Mouse (Mus musculus): Measurements from ENCODE around the gene Ccdc82. TPM values are rescaled to one million over a fixed set of nuclear protein-coding genes. Genes with fewer than 3 reads are reported as not detected.

Ccdc82 gene
- polyA plus RNA-seq (2014; fragmentation: Illumina TruSeq; extraction: RNeasy Lipid Tissue Mini Kit (QIAGEN cat#74804); ENCODE audit: low read depth, low replicate concordance) = 8.1 TPM

DNA sequence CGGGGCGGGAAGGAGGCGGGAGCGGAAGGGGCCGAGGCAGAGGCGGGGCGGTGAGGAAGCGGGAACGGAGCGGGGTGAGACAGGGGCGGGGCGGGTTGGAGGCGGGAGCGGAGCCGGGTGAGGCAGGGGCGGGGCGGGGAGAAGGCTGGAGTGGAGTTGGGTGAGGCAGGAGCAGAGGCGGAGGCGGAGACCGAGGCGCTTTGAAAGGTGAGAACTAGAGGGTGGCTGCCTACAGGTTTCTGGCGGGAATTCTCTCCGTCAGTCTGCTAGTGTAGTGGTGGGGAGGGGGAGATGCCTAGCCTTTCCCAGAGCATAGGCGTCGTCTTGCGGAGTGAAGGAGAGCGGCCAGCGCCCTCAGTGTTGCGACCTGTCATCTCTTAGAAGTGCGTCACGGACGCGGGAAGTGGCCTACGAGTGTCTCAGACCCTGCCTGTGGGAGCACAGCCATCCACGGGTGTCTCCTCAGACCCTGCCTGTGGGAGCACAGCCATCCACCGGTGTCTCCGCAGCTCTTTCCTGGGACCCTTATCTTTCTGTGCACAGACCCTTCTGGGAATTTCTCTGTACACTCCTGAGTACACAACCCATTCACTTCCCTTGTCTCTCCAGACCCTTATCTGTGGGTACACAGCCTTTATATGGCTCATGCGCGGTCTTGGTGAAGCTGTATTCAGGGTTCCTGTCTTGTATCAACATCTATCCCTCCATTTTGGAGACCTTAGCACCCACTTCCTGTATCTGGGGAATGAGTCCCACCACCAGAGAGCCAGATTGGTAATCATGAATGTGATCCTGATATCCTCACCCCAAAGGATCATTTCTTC is at the start of gene Ccdc82:
Ccdc82 (plus strand) TSS at position 141 of the 824 bp plus-strand sequence.

DNA sequence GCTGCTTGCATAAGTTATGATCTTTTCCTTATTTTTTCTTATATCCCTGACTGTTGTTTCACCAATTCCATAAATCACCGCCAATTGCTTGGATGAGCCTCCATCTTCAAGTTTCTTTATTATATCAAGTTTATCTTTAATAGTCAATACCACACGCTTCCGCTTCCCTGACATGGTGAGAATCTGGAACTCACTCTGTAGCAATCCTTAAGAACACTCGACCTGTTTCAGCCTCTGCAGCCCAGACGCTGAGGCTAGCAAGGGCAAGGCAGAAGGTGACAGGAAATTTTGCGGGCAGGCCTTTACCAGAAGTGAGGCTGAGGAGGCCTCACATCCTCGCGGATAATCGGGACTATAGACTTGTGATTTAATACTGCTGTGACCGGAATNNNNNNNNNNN is 1.3 kb upstream of the Ccdc82 start, which contains the start of gene Jrkl:
Jrkl (minus strand) TSS at position 349 of the 400 bp plus-strand sequence.

GRCm38 (mm10) chr9:13297668-13298512 is 51.1 kb downstream of the Ccdc82 start, which contains the start of gene Maml2:
Gene Maml2, plus strand, starts transcription at chr9:13297957.

Other genes starting within 250 kb of the Ccdc82 start
- 7.9 TPM for gene Jrkl, start 1.1 kb upstream of the Ccdc82 start, polyA plus RNA-seq (2014; fragmentation: Illumina TruSeq; extraction: RNeasy Lipid Tissue Mini Kit (QIAGEN cat#74804); ENCODE audit: low read depth, low replicate concordance)
- 1.3 TPM for gene Maml2, start 51.0 kb downstream of the Ccdc82 start, polyA plus RNA-seq (2014; fragmentation: Illumina TruSeq; extraction: RNeasy Lipid Tissue Mini Kit (QIAGEN cat#74804); ENCODE audit: low read depth, low replicate concordance)
- gene Gm17571, start 199.8 kb downstream of the Ccdc82 start, polyA plus RNA-seq (2014; fragmentation: Illumina TruSeq; extraction: RNeasy Lipid Tissue Mini Kit (QIAGEN cat#74804); ENCODE audit: low read depth, low replicate concordance) = not detected

Data from liver, adult 10 weeks (tissue).